Mouse (Mus musculus) stomach, embryonic 15.5 days (tissue): ENCODE measurements around the gene Zfp646. TPM values are rescaled to one million over a fixed set of nuclear protein-coding genes. Genes with fewer than 3 reads are reported as not detected.

ENCODE experiments used
- ATAC-seq: fragments of 200-750 bp; cut with Nextera tagmentation; 2 replicates; pipeline ENCODE4 v1.8.0; 2017; ENCODE audit warnings: low read depth, moderate number of reproducible peaks, moderate TSS enrichment; ENCODE audit not compliant: insufficient read depth, low FRiP score
- H3K27ac ChIP-seq: fragments of 300-500 bp; sonication (generic); 2 replicates; pipeline ENCODE4 v1.5.1; 2015; ENCODE audit warnings: mild to moderate bottlenecking, inconsistent platforms
- H3K27me3 ChIP-seq: fragments of 300-500 bp; sonication (generic); replicated peaks from 2 replicates; pipeline ENCODE4 v1.6.1; 2015; ENCODE audit warnings: inconsistent platforms
- H3K36me3 ChIP-seq: fragments of 300-500 bp; sonication (generic); 2 replicates; pipeline ENCODE4 v1.6.1; 2015; ENCODE audit warnings: inconsistent platforms
- H3K4me1 ChIP-seq: fragments of 300-500 bp; sonication (generic); 2 replicates; pipeline ENCODE4 v1.6.1; 2015; ENCODE audit warnings: inconsistent platforms
- H3K4me2 ChIP-seq: fragments of 300-500 bp; sonication (generic); 2 replicates; pipeline ENCODE4 v1.6.1; 2015; ENCODE audit warnings: mild to moderate bottlenecking, inconsistent platforms
- H3K4me3 ChIP-seq: fragments of 300-500 bp; sonication (generic); replicated peaks from 2 replicates; pipeline ENCODE4 v1.5.1; 2015; ENCODE audit warnings: inconsistent platforms
- H3K9ac ChIP-seq: fragments of 300-500 bp; sonication (generic); 2 replicates; pipeline ENCODE4 v1.6.1; 2015; ENCODE audit warnings: inconsistent platforms
- H3K9me3 ChIP-seq: fragments of 300-500 bp; sonication (generic); 2 replicates; pipeline ENCODE4 v1.6.1; 2016; ENCODE audit warnings: inconsistent platforms
- WGBS: fragments of 180-500 bp; shearing (Covaris S2); methylation state at CpG from one replicate; pipeline ENCODE4 v1.1.7; 2015; 5-methylcytosine and 5-hydroxymethylcytosine counted together
- polyA plus RNA-seq: library from polyadenylated mRNA; unstranded; fragments of >200 nt; fragmentation: Nextera tagmentation; extraction: Ambion mirVana; gene quantifications from 2 replicates; pipeline ENCODE4 v1.2.1, GENCODE M21; 2015

Zfp646 gene
- polyA plus RNA-seq, 1 experiment from 2014 or later: 9.1 TPM

DNA sequence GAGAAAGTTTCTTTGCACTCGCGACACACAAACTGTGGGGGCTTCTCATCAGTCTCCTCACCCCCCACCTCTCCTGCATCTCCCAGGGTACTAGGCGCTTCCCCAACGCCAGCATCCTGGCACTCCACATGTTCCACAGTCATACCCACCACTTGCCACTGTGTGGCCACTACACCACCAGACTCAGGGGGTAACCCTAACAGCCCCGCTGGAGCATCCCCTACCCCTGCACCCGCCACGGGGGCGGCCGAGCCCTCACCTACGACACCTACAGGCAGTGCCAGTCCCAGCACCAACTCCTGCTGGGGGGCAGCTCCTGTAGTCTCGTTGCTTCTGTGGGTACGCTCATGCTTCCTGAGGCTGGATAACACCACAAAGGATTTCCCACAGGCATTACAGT is 9.6 kb upstream of the Zfp646 start:
- Histone ChIP-seq H3K36me3 (peaks cover 23% of the 10 kb centered on the region), H3K9me3 (no peaks in the 10 kb centered on the region), H3K4me2 (no peak overlapping the region), H3K4me3 (no peak overlapping the region), H3K27me3 (no peaks in the 10 kb centered on the region), H3K27ac (no peak overlapping the region), H3K9ac (no peak overlapping the region), H3K4me1 (peaks cover 7% of the 10 kb centered on the region; the same call in 1 of the 2 replicates)
- ATAC-seq: no peak
- WGBS: 95% methylated on average over 12 of the region's 12 CpGs

DNA sequence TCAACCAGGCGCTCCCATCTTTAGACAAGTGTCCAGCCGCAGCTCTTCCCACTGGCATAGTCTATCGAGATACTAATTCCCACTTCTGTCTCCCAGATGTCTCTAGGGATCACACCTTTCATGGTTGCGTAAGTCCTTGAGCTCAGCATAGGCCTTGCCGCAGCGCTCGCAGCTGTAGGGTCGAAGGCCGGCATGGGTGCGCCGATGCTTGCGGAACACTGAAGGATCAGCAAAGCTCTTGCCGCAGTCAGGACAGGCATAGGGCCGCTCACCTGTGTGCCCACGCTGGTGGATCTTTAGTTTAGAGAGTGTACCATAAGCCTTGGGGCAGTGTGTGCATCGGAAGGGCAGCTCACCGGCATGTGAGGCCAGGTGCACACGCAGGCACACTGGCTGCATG is 8.4 kb upstream of the Zfp646 start:
- Histone ChIP-seq H3K9me3 (no peaks in the 10 kb centered on the region), H3K4me3 (no peak overlapping the region), H3K4me2 (no peak overlapping the region), H3K27me3 (no peaks in the 10 kb centered on the region), H3K36me3 (peaks cover 23% of the 10 kb centered on the region), H3K4me1 (peaks cover 7% of the 10 kb centered on the region; the same call in 1 of the 2 replicates), H3K9ac (no peak overlapping the region), H3K27ac (no peak overlapping the region)
- ATAC-seq: no peak
- 97% methylated on average over 18 of the region's 18 CpGs for WGBS

DNA sequence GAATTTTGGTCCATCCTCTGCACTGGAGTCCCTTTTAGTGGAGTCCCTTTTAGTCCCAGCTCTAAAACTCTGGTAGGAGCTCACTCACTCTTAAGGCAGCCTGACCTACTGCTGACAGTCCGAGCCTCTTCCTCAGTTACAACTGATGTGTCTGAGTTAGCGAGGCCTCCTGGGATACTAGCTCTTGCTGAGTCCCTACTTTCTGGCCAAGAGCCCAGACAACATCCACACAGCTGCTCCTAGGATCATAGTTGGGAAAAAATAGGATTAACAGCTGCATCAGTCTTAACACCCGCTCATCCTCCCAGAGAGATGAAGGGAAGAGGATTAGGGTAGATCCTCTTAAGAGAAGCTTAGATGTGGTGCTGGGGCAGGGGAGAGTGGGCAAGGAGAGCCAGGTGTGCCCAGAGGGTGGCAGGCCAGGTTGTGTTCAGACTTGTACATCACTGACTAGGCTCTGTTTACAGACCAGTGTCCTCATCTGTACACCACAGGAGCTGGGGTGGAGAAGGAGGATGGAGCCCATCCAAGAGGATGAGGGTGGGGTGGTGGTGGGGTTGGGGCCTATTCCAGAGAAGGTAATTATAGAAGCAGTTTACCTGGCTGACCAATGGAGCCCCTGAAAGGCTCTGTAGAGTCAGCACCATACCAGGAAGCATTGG is 6.7 kb upstream of the Zfp646 start:
- ATAC-seq: 0 out of 2 replicates have a peak, but pooled peaks have one; percentile 42
- Histone ChIP-seq H3K27ac (0 out of 2 replicates have a peak overlapping the region, but pooled peaks have one; percentile 1), H3K9ac (no peak overlapping the region), H3K36me3 (peaks cover 23% of the 10 kb centered on the region), H3K4me3 (no peak overlapping the region), H3K4me1 (peaks cover 12% of the 10 kb centered on the region), H3K27me3 (no peaks in the 10 kb centered on the region), H3K9me3 (no peaks in the 10 kb centered on the region), H3K4me2 (no peak overlapping the region)
- 51% methylated on average over 3 of the region's 3 CpGs for WGBS

DNA sequence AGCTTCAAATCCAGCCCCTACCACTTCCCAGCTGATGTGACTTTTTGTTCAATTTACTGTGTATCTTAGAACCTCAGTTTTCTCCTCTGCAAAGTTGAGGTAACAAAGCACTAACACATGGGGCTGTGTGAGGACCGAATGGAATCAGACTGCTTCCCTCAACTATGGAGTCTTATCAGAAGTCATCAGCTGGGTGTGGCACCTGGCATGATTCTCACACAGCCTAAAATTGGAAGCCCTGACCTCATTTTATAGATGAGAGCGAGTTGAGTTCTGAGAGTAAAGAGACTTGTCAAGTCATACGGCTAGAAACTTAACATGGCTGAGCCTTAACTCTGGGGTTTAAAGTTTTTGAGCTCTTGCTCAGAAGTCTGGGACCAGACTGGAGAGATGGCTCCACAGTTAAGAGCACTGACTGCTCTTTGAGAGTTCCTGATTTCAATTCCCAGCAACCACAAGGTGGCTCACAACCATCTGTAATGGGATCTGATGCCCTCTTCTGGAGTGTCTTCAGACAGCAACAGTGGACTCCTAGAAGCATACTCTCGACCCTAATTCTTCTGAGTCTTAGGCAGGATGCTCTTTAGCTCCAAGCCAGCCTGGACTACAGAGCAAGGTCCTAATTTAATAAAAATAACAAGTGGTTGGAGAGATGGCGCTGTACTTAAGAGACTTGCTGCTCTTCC is 5.7 kb upstream of the Zfp646 start:
- Histone ChIP-seq H3K9ac (no peak overlapping the region), H3K4me1 (peaks cover 18% of the 10 kb centered on the region), H3K4me2 (no peak overlapping the region), H3K9me3 (no peaks in the 10 kb centered on the region), H3K4me3 (no peak overlapping the region), H3K36me3 (peaks cover 23% of the 10 kb centered on the region), H3K27me3 (no peaks in the 10 kb centered on the region), H3K27ac (no peak overlapping the region)
- ATAC-seq: no peak
- 74% methylated on average over 5 of the region's 5 CpGs for WGBS

DNA sequence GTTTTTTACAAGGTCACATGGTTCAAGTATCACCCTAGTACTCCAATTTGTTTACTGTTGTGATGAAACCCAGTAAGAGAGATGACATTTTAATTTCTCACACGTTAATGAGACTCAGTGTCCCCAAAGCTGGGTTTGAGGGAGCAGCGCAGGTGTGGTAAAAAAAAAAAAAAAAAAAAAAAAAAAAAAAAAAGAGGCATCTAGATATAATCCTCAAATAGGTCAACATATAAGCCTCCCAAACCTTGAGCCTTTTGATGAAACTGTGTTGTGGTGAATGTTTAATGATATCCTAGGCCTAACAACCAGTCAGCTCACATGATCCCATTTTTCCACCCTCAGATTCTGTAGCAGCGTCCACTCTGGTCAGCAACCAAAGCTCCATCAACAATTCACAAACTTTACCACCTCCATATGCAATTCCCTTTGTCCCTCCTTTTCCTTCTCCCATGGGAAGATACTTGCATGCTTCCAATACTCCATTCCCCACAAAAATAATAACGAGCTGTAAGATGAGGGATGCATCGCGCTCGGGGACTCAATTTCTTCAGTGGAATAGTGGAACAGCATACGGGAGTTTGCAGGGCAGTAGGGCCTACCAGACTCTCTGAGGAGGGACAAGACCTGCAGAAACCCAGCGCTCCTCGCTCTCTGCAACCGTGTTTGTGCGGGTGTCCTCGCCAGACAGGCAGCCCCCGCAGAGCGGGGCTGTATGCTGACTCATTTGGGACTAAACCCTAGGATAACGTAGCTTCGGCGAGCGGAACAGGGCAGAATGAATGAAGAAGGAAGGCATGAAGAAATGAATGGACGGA is 1.0 kb upstream of the Zfp646 start:
- Histone ChIP-seq H3K9me3 (no peaks in the 10 kb centered on the region), H3K36me3 (peaks cover 18% of the 10 kb centered on the region), H3K27ac (peak overlapping the region; percentile 97), H3K4me1 (peaks cover 18% of the 10 kb centered on the region), H3K9ac (peak overlapping the region; percentile 70), H3K27me3 (no peaks in the 10 kb centered on the region), H3K4me3 (peak overlapping the region; percentile 66), H3K4me2 (peak overlapping the region; percentile 84)
- ATAC-seq: no peak
- 3% methylated on average over 20 of the region's 20 CpGs for WGBS

DNA sequence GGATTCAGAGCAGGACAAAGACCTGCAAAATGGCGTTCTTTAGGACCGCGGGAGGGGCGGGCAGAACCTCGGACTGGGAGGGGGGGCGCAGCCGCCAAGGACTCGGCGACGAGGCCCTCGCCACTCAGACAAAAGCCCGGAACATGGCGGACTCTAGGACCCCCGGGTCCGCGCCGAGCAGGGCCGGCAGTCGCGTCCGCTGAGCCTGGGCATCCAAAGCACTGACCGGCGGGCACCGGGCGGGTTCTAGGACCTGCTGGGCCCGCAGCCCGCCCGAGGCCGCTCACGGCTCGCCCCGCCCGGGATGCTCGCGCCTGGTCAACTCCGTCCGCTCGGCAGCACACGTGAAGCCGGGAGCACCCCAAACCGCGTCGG is 407 bp upstream of the Zfp646 start:
- H3K36me3 ChIP-seq: peaks cover 23% of the 10 kb centered on the region
- peak overlapping the region; percentile 66 for H3K4me3 ChIP-seq
- H3K27me3 ChIP-seq: no peaks in the 10 kb centered on the region
- H3K4me1 ChIP-seq: peaks cover 18% of the 10 kb centered on the region
- H3K9me3 ChIP-seq: no peaks in the 10 kb centered on the region
- peak overlapping the region; percentile 97 for H3K27ac ChIP-seq
- H3K4me2 ChIP-seq: peak overlapping the region; percentile 84
- peak; percentile 91 for ATAC-seq
- WGBS: under 1% methylated on average over 40 of the region's 43 CpGs
- H3K9ac ChIP-seq: peak overlapping the region; percentile 70

DNA sequence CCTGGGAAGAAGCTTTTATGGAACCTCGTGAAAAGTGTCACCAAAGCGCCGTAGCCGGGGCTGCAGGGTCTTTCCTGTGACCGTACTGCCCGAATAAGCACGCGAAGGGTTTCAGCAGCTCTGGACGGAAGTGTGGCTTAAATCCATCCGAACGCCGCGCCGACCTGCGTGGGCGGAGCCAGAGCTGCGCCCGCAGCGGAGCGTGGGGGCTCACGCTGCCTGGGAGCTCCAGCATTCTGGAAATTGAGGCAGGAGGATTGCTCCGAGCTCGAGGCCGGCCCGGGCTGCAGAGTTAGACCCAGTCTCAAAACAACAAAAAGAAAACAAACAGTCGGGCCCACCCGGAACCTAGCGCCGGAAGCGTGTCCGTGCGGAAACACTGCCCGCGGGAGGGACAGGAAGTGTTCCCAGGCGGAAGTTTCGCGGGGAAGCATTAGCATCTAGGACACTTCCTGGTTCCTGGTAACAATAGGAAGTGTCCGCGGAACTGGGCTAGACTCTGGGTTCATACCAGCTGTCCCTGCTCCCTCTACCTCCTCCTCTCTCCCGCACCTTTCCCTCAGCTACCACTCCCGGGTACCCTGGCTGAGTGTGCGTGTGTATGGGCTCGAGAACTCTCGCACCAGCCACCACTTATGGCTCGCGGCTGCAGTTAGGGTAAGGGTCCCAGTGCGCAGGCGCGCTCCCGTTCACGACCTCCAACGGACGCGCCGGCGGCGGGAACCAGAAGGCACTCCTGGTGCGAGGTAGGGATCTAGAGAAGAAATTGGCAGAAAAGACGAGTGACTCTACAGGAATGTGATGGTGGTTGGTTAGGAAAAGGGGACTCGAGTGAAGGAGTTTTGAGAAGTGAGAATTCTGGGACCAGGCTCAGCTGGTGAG is 687 bp downstream of the Zfp646 start, which contains the start of gene Zfp668:
Gene Zfp668 (minus strand): TSS at position 362 of the 882 bp plus-strand sequence.
- H3K27ac ChIP-seq: peak within 1 kb of the TSS; percentile 97

DNA sequence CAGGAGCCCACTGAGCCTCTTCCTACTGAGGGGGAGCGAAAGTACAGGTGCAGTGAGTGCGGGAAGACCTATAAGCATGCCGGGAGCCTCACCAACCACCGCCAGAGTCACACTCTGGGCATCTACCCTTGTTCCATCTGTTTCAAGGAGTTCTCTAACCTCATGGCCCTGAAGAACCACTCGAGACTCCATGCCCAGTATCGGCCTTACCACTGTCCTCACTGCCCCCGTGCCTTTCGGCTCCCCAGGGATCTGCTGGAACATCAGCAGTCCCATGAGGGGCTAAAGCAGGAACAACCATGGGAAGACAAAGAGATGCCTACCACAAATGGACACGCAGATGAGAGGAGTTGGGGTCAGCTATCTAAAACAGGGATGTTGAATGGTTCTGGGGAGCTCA is 3.3 kb downstream of the Zfp646 start:
- no peak overlapping the region for H3K9ac ChIP-seq
- H3K9me3 ChIP-seq: no peaks in the 10 kb centered on the region
- no peak for ATAC-seq
- peaks cover 57% of the 10 kb centered on the region for H3K36me3 ChIP-seq
- 95% methylated on average over 9 of the region's 9 CpGs for WGBS
- no peak overlapping the region for H3K4me3 ChIP-seq
- H3K4me1 ChIP-seq: peaks cover 21% of the 10 kb centered on the region
- H3K27ac ChIP-seq: no peak overlapping the region
- H3K4me2 ChIP-seq: no peak overlapping the region
- no peaks in the 10 kb centered on the region for H3K27me3 ChIP-seq

More for the DNA sequence above, 687 bp downstream of the Zfp646 start, which contains the start of gene Zfp668:
- peak within 1 kb of the TSS; percentile 84 for H3K4me2 ChIP-seq
- no peaks in the 10 kb centered on the region for H3K9me3 ChIP-seq
- WGBS: under 1% methylated on average over 60 of the region's 60 CpGs
- peak; percentile 65 for ATAC-seq
- H3K4me1 ChIP-seq: peaks cover 18% of the 10 kb centered on the region
- H3K27me3 ChIP-seq: no peaks in the 10 kb centered on the region
- peaks cover 34% of the 10 kb centered on the region for H3K36me3 ChIP-seq
- peak within 1 kb of the TSS; percentile 70 for H3K9ac ChIP-seq
- peak within 1 kb of the TSS; percentile 66 for H3K4me3 ChIP-seq

DNA sequence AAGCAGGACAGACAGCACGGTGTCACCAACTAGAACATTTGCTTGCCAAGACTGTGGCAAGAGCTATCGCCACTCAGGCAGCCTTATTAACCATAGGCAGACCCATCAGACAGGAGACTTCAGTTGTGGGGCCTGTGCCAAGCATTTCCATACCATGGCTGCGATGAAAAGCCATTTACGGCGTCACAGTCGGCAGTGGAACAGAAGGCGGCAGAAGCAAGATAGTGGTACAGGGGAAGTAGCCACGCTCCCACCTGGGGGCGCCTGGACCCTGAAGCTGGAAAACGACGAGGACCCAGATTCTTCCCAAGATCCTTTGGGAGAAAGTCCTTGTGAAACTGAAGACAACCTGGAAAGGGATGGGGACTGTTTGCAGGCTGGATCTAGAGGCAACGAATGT is 4.4 kb downstream of the Zfp646 start:
- Histone ChIP-seq H3K9ac (no peak overlapping the region), H3K36me3 (peaks cover 65% of the 10 kb centered on the region)
- WGBS: 85% methylated on average over 12 of the region's 12 CpGs

DNA sequence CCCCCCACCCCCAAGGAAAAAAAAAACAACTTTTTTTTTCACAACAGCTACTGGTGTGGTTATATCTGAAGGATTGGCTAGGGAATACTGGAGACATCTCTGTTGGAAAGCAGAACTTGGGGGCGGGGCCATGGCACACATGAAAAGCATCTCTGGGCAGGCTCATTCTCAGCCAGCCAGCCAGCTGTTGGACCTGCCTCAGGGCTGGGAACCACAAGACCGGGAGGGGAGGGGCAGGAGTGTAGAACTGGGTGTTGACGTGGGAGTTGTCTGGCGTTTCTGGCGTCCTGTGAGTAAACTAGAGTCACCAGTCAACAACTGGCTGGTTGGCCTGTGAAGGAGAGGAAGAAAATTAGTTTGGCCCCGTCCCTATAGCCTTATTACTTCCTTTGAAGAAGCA is 9.9 kb downstream of the Zfp646 start:
- Histone ChIP-seq H3K27ac (no peak overlapping the region), H3K9ac (no peak overlapping the region), H3K4me2 (no peak overlapping the region), H3K36me3 (peaks cover 71% of the 10 kb centered on the region), H3K9me3 (no peaks in the 10 kb centered on the region), H3K27me3 (no peaks in the 10 kb centered on the region), H3K4me1 (peaks cover 21% of the 10 kb centered on the region; the same call in 1 of the 2 replicates), H3K4me3 (no peak overlapping the region)
- no peak for ATAC-seq
- WGBS: 53% methylated on average over 6 of the region's 6 CpGs

More for the DNA sequence above, 4.4 kb downstream of the Zfp646 start:
- peaks cover 24% of the 10 kb centered on the region; the same call in 1 of the 2 replicates for H3K4me1 ChIP-seq
- no peak overlapping the region for H3K27ac ChIP-seq
- no peaks in the 10 kb centered on the region for H3K9me3 ChIP-seq
- no peak overlapping the region for H3K4me3 ChIP-seq
- H3K4me2 ChIP-seq: no peak overlapping the region
- no peaks in the 10 kb centered on the region for H3K27me3 ChIP-seq
- no peak for ATAC-seq

DNA sequence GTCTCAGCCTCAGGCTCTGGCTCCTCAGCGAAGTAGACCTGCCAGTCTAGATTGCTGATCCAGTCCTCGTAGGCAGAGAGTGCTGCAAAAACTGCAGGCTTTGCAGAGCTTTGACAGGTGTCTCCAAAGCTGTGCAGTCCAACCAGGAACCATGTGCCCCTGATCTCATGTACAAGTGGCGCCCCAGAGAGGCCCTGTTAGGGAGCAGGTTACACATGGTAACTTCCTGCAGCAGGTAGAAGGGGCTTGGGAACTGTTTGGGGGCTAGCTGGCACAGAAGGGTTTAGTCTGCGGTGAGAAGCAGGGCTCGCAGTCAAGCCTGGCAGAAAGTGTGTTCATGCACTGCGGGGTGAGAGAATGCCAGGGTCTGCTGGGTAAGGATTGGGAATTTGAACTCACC is 10.5 kb downstream of the Zfp646 start:
- Histone ChIP-seq H3K4me1 (peaks cover 21% of the 10 kb centered on the region; the same call in 1 of the 2 replicates), H3K36me3 (peaks cover 65% of the 10 kb centered on the region), H3K4me2 (no peak overlapping the region), H3K27ac (no peak overlapping the region), H3K27me3 (no peaks in the 10 kb centered on the region), H3K9ac (no peak overlapping the region), H3K4me3 (no peak overlapping the region), H3K9me3 (no peaks in the 10 kb centered on the region)
- ATAC-seq: no peak
- WGBS: 91% methylated on average over 6 of the region's 6 CpGs
